Mouse (Mus musculus): ENCODE measurements around the gene Ces3a.

- TF ChIP-seq CTCF (IDR thresholded peaks at IDR 0.05; ENCODE audit: low read depth, low read length) (no peak), POLR2A (IDR thresholded peaks at IDR 0.05; ENCODE audit: extremely low read depth, insufficient read depth, low read length) (no peak)
These were observed 26.4 kb upstream of the Ces3a start for GRCm38 (mm10) chr8:105021954-105022353.
